Comparison of ENCODE assay signal across 10 mouse cellular contexts in genomic region chr8:127331751-127332150, GRCm38 (mm10).
A peak's percentile ranks its signal among the peaks of the same experiment; 100 is the strongest.
DNase-seq lines count a peak whose midpoint lies in the region; ATAC-seq and TF ChIP-seq lines count a peak whose summit lies in the region.
"Had no signal": no experiment of that assay in that cellular context is flagged by ENCODE, and none has a peak within 500 bp of the region (broad histone marks: within the 10 kb centered on the region; RNA-seq: fewer than 3 reads in every experiment).

No protein-coding gene starts in this region.

- no peaks in the 10 kb centered on the region for H3K27me3 ChIP-seq in heart, embryonic 11.5 days (ENCODE audit: control insufficient read depth, insufficient read depth, low read length)
- no peaks in the 10 kb centered on the region for H3K27me3 ChIP-seq in C2C12 (ENCODE audit: control insufficient read depth, insufficient read depth, insufficient read length)
- no peaks in the 10 kb centered on the region for H3K27me3 ChIP-seq in embryonic facial prominence, embryonic 11.5 days (ENCODE audit: control insufficient read depth, insufficient read depth, low read length)
- H3K27me3 ChIP-seq: embryonic facial prominence, embryonic 13.5 days; limb, embryonic 13.5 days had no signal

- H3K27ac ChIP-seq in heart, embryonic 11.5 days (ENCODE audit: low read depth, low read length) = no peak overlapping the region
- H3K27ac ChIP-seq in embryonic facial prominence, embryonic 11.5 days (replicated peaks; ENCODE audit: low read depth, low read length) = no peak overlapping the region
- H3K27ac ChIP-seq: embryonic facial prominence, embryonic 13.5 days; limb, embryonic 13.5 days had no signal

- no peak overlapping the region for H3ac ChIP-seq in C2C12 (ENCODE audit: control insufficient read depth, insufficient read length, low read depth)

- no peaks in the 10 kb centered on the region; the same call in 1 of the 2 replicates for H3K36me3 ChIP-seq in heart, embryonic 11.5 days (ENCODE audit: control insufficient read depth, insufficient read depth, low read length)
- H3K36me3 ChIP-seq in C2C12 (ENCODE audit: control insufficient read depth, insufficient read depth) = no peaks in the 10 kb centered on the region
- no peaks in the 10 kb centered on the region for H3K36me3 ChIP-seq in embryonic facial prominence, embryonic 11.5 days (replicated peaks; ENCODE audit: control insufficient read depth, insufficient read depth, low read depth, low read length)
- H3K36me3 ChIP-seq: embryonic facial prominence, embryonic 13.5 days; limb, embryonic 13.5 days had no signal

- 100% methylated on average over 1 of the region's 1 CpGs for WGBS in heart, embryonic 11.5 days (ENCODE audit: insufficient replicate concordance)
- 100% methylated on average over 1 of the region's 1 CpGs for WGBS in embryonic facial prominence, embryonic 11.5 days

- H3K79me2 ChIP-seq in C2C12 (ENCODE audit: control insufficient read depth, insufficient read depth) = no peaks in the 10 kb centered on the region

- H3K79me3 ChIP-seq in C2C12 (ENCODE audit: low read depth) = no peaks in the 10 kb centered on the region

- DNase-seq in heart, adult 18-20 months = peak; percentile 39 to 82
- peak; percentile 57 to 74 for DNase-seq in adrenal gland, adult 18-20 months (ENCODE audit: low spot score in 2 of 2)
- DNase-seq in embryonic facial prominence, embryonic 11.5 days (ENCODE audit: low spot score) = peak; percentile 60
- peak; percentile 61 for DNase-seq in layer of hippocampus, adult 9-10 months (ENCODE audit: low spot score)
- peak; percentile 64 for DNase-seq in naive thymus-derived CD4-positive, alpha-beta T cell, adult 2 months (ENCODE audit: low read depth)
- peak; percentile 21 to 74 for DNase-seq in thymus, postnatal 10 days (ENCODE audit: low spot score in 2 of 2)

- H3K4me1 ChIP-seq in heart, embryonic 11.5 days (ENCODE audit: control insufficient read depth, insufficient read depth, low read length) = peaks cover 21% of the 10 kb centered on the region
- H3K4me1 ChIP-seq in embryonic facial prominence, embryonic 11.5 days (ENCODE audit: control insufficient read depth, insufficient read depth, low read length) = no peaks in the 10 kb centered on the region

- peak; percentile 11 for TF ChIP-seq CTCF in C2C12 (IDR thresholded peaks at IDR 0.05; ENCODE audit: control insufficient read depth, insufficient read depth, insufficient read length)

- no peaks in the 10 kb centered on the region for H3K9me3 ChIP-seq in heart, embryonic 11.5 days (replicated peaks; ENCODE audit: control insufficient read depth, low read length)
- no peaks in the 10 kb centered on the region for H3K9me3 ChIP-seq in embryonic facial prominence, embryonic 11.5 days (replicated peaks; ENCODE audit: control insufficient read depth, low read length)
- H3K9me3 ChIP-seq: embryonic facial prominence, embryonic 13.5 days had no signal

- no peak overlapping the region for H3K9ac ChIP-seq in heart, embryonic 11.5 days (ENCODE audit: low read depth, low read length)
- H3K9ac ChIP-seq in embryonic facial prominence, embryonic 11.5 days (replicated peaks; ENCODE audit: low read length) = no peak overlapping the region
- H3K9ac ChIP-seq: embryonic facial prominence, embryonic 13.5 days; limb, embryonic 13.5 days had no signal

- no peak overlapping the region for H3K4me3 ChIP-seq in heart, embryonic 11.5 days (ENCODE audit: low read depth, low read length)
- H3K4me3 ChIP-seq in C2C12 (ENCODE audit: insufficient read depth, poor library complexity, severe bottlenecking) = no peak overlapping the region
- H3K4me3 ChIP-seq in embryonic facial prominence, embryonic 11.5 days (ENCODE audit: low read depth, low read length) = no peak overlapping the region
- H3K4me3 ChIP-seq: embryonic facial prominence, embryonic 13.5 days; limb, embryonic 13.5 days had no signal

- no peak overlapping the region for H3K4me2 ChIP-seq in heart, embryonic 11.5 days
- H3K4me2 ChIP-seq in embryonic facial prominence, embryonic 11.5 days (ENCODE audit: low read depth, low read length) = no peak overlapping the region
- H3K4me2 ChIP-seq: embryonic facial prominence, embryonic 13.5 days; limb, embryonic 13.5 days had no signal

- no peak for ATAC-seq in heart, embryonic 11.5 days (replicated peaks; ENCODE audit: insufficient number of reproducible peaks, low FRiP score, low TSS enrichment)
- ATAC-seq in embryonic facial prominence, embryonic 11.5 days (replicated peaks; ENCODE audit: insufficient number of reproducible peaks, low FRiP score, low TSS enrichment, low read depth) = no peak

TF ChIP-seq in C2C12, 6 proteins besides CTCF, POLR2A, EP300 and RAD21:
- TF ChIP-seq FOSL1 (IDR thresholded peaks at IDR 0.05; ENCODE audit: insufficient read depth, low read length, poor library complexity, severe bottlenecking) (no peak), MAX (IDR thresholded peaks at IDR 0.05) (no peak), CEBPB (IDR thresholded peaks at IDR 0.05; ENCODE audit: low read depth) (no peak), USF1 (IDR thresholded peaks at IDR 0.05; ENCODE audit: low read depth) (no peak), MYOG (IDR thresholded peaks at IDR 0.05; ENCODE audit: control insufficient read depth, extremely low read depth, insufficient read length) (no peak), MYOD1 (IDR thresholded peaks at IDR 0.05; ENCODE audit: control insufficient read depth, insufficient read length, low read depth) (no peak)
